Mouse (Mus musculus): ENCODE measurements around the gene Exosc2. TPM values are rescaled to one million over a fixed set of nuclear protein-coding genes. Genes with fewer than 3 reads are reported as not detected.

The Exosc2 gene
- polyA plus RNA-seq (2012; rRNA removed), result 4.6 and 5.0 TPM in 2 replicates

DNA sequence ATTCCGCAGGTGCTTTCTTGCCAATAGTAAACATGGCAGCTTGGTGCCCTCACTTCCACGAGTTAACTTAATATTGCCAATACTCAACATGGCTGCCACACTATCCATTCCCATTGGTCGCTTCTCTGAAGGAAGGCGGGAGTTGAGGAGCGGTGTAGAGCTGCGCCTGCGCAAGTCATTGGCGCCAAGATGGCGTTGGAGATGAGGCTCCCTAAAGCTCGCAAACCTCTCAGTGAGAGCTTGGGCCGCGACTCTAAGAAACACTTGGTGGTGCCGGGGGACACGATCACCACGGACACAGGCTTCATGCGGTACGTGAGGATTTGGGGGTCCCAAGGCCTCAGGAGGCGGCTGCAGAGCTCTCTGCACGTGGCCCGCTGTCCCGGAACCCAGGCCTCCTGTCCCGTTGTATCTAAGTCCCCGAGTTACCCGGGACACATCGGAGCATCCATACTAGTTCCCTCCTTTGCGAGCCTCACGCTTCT is at the start of gene Exosc2:
TSS of gene Exosc2 (plus strand) at position 165 of the 485 bp plus-strand sequence.

GRCm38 (mm10) chr2:31639901-31640608 is 30.5 kb upstream of the Exosc2 start, which contains the start of gene Prdm12:
Gene Prdm12, plus strand, starts transcription at chr2:31640037.

DNA sequence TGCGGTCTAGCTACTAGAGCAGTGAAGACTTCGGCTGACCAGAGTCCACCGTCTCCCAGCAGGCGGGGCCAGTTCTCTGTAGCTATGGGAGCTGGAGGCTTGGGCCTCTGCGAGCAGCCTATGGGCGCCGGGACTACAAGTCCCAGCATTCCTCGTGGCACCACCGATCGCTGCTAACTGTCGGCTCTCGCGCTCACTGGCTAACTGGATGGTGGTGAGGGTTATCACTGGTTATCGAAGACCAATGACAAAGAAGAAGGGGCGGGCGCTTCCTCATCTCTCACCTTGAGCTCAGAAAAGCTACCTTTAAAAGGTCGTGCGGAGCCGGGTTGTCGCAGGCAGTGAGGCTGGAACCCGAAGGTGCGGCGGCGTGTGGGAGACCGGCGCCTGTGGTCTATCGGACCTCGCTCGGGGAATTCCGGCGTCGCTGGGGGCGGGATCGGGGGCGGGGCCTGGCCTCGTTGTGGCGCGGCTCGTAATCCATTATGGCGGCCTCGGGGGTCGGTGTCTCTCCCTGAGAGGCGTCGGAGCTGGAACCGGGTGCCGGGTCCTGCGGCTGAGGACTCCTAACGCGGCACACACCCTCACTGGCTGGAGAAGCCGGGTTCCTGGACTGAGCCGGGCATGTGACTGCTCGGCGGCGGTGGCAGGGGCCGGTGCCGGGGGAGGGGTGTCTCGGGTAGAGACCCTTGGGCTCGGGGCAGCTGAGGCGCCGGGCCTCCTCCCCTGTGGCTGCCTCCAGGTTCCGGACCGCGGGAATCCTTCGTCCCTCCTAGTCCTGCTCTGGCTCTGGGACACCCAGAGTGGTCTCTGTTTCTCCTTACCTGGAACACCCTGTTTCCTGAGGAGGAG is 17.8 kb downstream of the Exosc2 start, which contains the start of gene Abl1:
TSS of gene Abl1 (plus strand) at position 303 of the 852 bp plus-strand sequence.

Other genes starting within 250 kb of the Exosc2 start
- 27.2 and 33.0 TPM in 2 replicates for gene Ass1, start 200.5 kb upstream of the Exosc2 start, polyA plus RNA-seq (2012; rRNA removed)
- 49.4 and 51.4 TPM in 2 replicates for gene Fubp3, start 98.1 kb upstream of the Exosc2 start, polyA plus RNA-seq (2012; rRNA removed)
- not detected in 2 replicates for gene Prdm12, start 30.7 kb upstream of the Exosc2 start, polyA plus RNA-seq (2012; rRNA removed)
- gene Abl1, start 17.7 kb downstream of the Exosc2 start, polyA plus RNA-seq (2012; rRNA removed), result 61.1 and 62.2 TPM in 2 replicates
- gene Qrfp, start 139.9 kb downstream of the Exosc2 start, polyA plus RNA-seq (2012; rRNA removed), result 0.08 TPM in 1 of 2 replicates, not detected in the other
- 0.65 and 0.77 TPM in 2 replicates for gene Fibcd1, start 175.3 kb downstream of the Exosc2 start, polyA plus RNA-seq (2012; rRNA removed)
- gene Lamc3, start 216.6 kb downstream of the Exosc2 start, polyA plus RNA-seq (2012; rRNA removed), result 4.0 and 4.7 TPM in 2 replicates

Measured in colon, adult 2 months (tissue).